Mouse (Mus musculus) central nervous system, embryonic 14 days (tissue): ENCODE data around the gene Olfr427. TPM values are rescaled to one million over a fixed set of nuclear protein-coding genes. Genes with fewer than 3 reads are reported as not detected.

Source experiments
- polyA plus RNA-seq: library from polyadenylated mRNA; depleted of rRNA; stranded (reverse); fragments of >200 nt; gene quantifications from 2 replicates; pipeline ENCODE4 v1.2.3, GENCODE M21; 2012; rRNA removed

Olfr427 gene
- polyA plus RNA-seq = not detected in 2 replicates

GRCm38 (mm10) chr1:174096591-174096990 is at the start of gene Olfr427:
Gene Olfr427 (plus strand): TSS chr1:174096891.

GRCm38 (mm10) chr1:174048893-174049292 is 47.8 kb upstream of the Olfr427 start, which contains the start of gene Olfr432:
Gene Olfr432 (plus strand): TSS chr1:174049205.

GRCm38 (mm10) chr1:174066305-174066704 is 30.4 kb upstream of the Olfr427 start, which contains the start of gene Olfr430:
Gene Olfr430 (plus strand): TSS chr1:174066605.

GRCm38 (mm10) chr1:174084031-174084430 is 12.7 kb upstream of the Olfr427 start, which contains the start of gene Olfr429:
Gene Olfr429 (plus strand): TSS chr1:174084331.

GRCm38 (mm10) chr1:174121062-174121461 is 24.4 kb downstream of the Olfr427 start, which contains the start of gene Olfr231:
Gene Olfr231 (minus strand): TSS chr1:174121162.

GRCm38 (mm10) chr1:174131217-174131616 is 34.5 kb downstream of the Olfr427 start, which contains the start of gene Olfr424:
Gene Olfr424 (plus strand): TSS chr1:174131517.

Other genes starting within 250 kb of the Olfr427 start
- 1.7 and 2.5 TPM in 2 replicates for gene Ifi211, start 183.8 kb upstream of the Olfr427 start, polyA plus RNA-seq
- 2.3 TPM in 2 replicates for gene Mndal, start 154.4 kb upstream of the Olfr427 start, polyA plus RNA-seq
- 1.8 and 2.2 TPM in 2 replicates for gene Ifi203, start 154.2 kb upstream of the Olfr427 start, polyA plus RNA-seq
- 0.08 TPM in 1 of 2 replicates, not detected in the other for gene Ifi202b, start 114.1 kb upstream of the Olfr427 start, polyA plus RNA-seq
- 0.90 and 1.9 TPM in 2 replicates for gene Ifi205, start 65.1 kb upstream of the Olfr427 start, polyA plus RNA-seq
- gene Olfr433, start 56.2 kb upstream of the Olfr427 start, polyA plus RNA-seq = not detected in 2 replicates
- gene Olfr432, start 47.7 kb upstream of the Olfr427 start, polyA plus RNA-seq = not detected in 2 replicates
- gene Olfr430, start 30.3 kb upstream of the Olfr427 start, polyA plus RNA-seq = not detected in 2 replicates
- gene Olfr429, start 12.6 kb upstream of the Olfr427 start, polyA plus RNA-seq = not detected in 2 replicates
- gene Olfr231, start 24.3 kb downstream of the Olfr427 start, polyA plus RNA-seq = not detected in 2 replicates
- gene Olfr424, start 34.6 kb downstream of the Olfr427 start, polyA plus RNA-seq = not detected in 2 replicates
- not detected in 2 replicates for gene Olfr420, start 58.7 kb downstream of the Olfr427 start, polyA plus RNA-seq
- 0.07 and 0.13 TPM in 2 replicates for gene Spta1, start 75.9 kb downstream of the Olfr427 start, polyA plus RNA-seq
- not detected in 2 replicates for gene Olfr419, start 155.2 kb downstream of the Olfr427 start, polyA plus RNA-seq
- not detected in 2 replicates for gene Mptx1, start 233.6 kb downstream of the Olfr427 start, polyA plus RNA-seq